Mouse (Mus musculus) adrenal gland, adult 8-10 months (tissue): Measurements from ENCODE around the gene Tvp23b. TPM values are rescaled to one million over a fixed set of nuclear protein-coding genes. Genes with fewer than 3 reads are reported as not detected.

Source experiments
- DNase-seq: peaks from one replicate; pipeline ENCODE4 v3.0.0; 2022
- total RNA-seq, 4 experiments: library from RNA; stranded (reverse); gene quantifications; 2 replicates each; pipeline ENCODE4 v1.2.4; 2022

Tvp23b gene
- total RNA-seq, 4 experiments from 2014 or later, result 55.3 to 69.3 (median 59.9) TPM

- DNase-seq, result no peak
Measured at GRCm38 (mm10) chr11:62901699-62902323, 22.6 kb downstream of the Tvp23b start.

DNA sequence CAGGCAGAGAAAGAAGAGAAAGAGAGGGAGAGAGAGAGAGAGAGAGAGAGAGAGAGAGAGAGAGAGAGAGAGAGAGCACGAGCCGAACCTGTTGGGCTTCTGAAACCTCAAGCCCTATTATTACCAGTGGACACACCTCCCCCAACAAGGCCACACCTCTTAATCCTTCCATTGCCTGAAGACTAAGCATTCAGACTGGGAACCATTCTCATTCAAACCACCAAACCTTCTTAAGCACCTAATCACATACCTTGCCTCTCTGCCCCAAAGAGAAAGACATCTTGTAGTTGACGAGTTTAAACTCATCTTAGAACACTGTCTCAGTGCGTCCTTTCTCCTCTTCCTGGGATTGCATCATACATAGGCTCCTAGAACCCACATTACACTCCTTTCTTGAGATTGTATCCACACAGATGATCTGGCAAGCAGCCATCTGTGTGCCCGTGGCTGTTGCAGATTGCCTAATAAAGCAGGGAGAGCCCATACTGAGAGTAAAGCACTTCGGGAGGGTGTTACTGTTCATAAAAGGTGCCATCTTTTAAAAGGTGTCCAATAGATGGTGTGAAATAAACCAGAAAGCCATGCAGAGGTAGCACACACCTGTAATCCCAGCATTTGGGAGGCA lies 24.7 kb downstream of the Tvp23b start:
- no peak for DNase-seq

- no peak for DNase-seq
Measured at GRCm38 (mm10) chr11:62909720-62910306, 30.6 kb downstream of the Tvp23b start.

GRCm38 (mm10) chr11:62911362-62911761 lies 32.1 kb downstream of the Tvp23b start:
- DNase-seq, result no peak

DNA sequence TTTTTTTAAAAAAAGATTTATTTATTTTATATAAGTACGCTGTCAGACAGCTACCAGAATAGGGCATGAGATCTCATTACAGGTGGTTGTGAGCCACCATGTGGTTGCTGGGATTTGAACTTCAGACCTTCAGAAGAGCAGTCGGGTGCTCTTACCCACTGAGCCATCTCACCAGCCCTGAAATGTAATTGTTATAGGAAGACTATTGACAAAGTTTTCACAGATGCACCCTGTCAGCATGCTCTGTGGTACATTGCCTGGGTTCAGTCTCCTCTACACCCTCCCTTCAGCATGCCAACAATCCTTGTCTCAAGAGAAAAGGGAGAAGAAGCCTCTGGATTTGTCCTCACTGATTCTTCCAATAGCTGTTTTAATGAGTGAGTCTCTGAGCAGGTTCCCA lies 33.9 kb downstream of the Tvp23b start:
- no peak for DNase-seq

GRCm38 (mm10) chr11:62914532-62914931 lies 35.3 kb downstream of the Tvp23b start:
- DNase-seq, result no peak

- no peak for DNase-seq
Measured at GRCm38 (mm10) chr11:62915486-62915885, 36.2 kb downstream of the Tvp23b start.

DNA sequence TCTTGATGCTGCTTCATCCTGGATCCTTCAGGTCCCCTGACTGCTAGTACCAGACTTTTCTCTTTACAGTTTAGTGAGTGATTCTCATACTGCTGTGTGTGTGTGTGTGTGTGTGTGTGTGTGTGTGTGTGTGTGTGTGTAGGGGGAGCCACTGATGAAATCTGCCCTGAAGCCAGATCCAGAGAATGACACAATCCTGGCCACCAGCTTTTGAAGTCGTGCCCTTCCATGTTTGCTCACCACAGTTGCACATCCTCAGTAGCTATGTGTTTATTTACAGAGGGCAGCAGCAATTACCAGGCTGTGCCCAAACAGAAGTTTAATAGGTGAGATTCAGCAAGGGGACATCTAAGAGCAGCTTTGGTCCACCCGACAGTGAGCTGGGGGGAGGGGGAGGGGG lies 37.5 kb downstream of the Tvp23b start:
- DNase-seq, result no peak

GRCm38 (mm10) chr11:62919946-62920742 lies 40.9 kb downstream of the Tvp23b start:
- DNase-seq, result no peak

DNA sequence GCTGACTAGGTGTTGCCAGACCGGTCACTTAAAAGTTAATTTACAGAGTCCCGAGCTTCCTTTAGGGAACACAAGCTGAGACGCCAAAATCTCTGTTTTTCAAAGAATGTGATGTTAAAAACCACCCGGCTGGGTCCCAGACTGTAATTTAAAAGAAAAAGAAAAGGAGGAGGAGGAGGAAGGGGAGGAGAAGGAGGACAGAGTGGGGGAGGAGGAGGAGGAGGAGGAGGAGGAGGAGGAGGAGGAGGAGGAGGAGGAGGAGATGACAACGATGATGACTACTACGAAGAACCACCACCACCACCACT lies 41.4 kb downstream of the Tvp23b start:
- no peak for DNase-seq

- peak; percentile 85 for DNase-seq
Measured at GRCm38 (mm10) chr11:62921052-62921977, 42.1 kb downstream of the Tvp23b start.

DNA sequence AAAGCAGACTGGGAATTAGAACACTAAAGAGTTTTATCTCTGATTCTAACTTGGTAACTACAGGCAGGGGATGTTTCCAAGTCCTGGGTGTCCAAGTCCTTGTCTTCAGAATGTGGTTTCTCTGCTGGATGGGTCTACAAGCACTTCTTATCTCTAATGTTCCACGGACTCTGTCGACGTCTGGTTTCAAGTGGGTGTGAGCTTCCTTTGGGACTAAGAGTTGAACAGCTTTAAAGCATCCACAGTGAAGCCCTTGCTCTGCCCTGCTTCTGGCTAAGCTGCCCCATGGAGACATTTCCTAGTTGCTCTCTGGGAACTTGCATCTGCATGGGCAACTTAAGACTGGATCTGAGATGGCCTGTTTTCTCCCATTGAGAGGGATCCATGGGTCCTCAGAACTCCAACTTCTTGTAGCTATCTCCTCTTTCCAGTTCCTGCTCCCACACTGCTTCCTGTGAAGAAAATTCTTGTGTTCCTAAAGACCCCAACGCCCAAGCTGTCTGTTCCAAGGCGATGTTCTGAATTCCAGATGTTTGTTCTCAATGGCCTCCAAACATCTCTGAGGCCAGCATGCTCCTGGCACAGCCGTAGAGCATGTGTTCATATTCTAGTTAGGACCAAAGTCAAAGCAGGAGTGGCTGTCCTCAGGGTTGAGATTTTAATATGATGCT lies 45.0 kb downstream of the Tvp23b start:
- DNase-seq, result no peak

DNA sequence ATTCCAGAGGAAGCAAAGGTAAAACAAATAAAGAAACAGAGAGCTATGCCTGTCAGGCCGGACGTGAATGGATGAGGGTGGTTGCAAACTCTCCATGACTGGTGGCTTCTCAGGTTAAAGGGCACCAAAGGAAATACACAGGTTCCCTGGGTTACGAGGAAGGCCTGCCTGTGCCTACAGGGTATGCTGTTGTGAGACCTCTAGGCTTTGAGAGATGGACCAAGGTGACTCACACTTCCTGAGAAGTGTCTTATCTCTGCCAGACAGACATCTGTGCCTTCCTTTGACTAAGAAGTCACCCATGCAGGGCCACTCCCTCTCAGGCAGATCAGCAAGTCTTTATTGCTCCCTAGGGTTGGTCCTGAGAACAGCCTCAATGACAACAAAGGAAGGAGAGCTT lies 50.5 kb downstream of the Tvp23b start:
- DNase-seq, result peak; percentile 53

GRCm38 (mm10) chr11:62930574-62930973 lies 51.3 kb downstream of the Tvp23b start:
- DNase-seq, result no peak

GRCm38 (mm10) chr11:62931141-62931540 lies 51.9 kb downstream of the Tvp23b start:
- no peak for DNase-seq

GRCm38 (mm10) chr11:62933099-62933498 lies 53.8 kb downstream of the Tvp23b start:
- no peak for DNase-seq

GRCm38 (mm10) chr11:62934795-62935514 lies 55.7 kb downstream of the Tvp23b start:
- DNase-seq, result no peak

- no peak for DNase-seq
Measured at GRCm38 (mm10) chr11:62937986-62938385, 58.7 kb downstream of the Tvp23b start.

DNA sequence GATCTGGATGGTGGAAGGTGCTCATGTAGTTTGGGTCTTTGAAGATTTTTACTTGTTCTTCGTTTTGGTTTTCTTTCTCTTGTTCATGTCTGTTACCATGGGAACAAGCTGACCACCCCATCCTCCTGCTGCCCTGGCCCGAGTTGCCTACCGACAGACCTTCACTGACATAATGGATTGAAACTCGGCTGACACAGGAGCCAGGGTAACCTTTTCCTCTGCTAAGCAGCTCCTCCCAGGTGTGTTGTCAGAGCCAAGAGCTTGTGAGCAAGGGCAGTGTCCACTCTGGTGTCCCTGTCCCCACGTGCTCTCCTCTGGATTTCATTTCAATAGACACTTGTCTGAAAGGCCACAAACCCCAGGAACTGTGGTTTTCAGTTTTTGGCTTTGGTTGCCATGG lies 59.7 kb downstream of the Tvp23b start:
- no peak for DNase-seq

GRCm38 (mm10) chr11:62940176-62940575 lies 60.9 kb downstream of the Tvp23b start:
- DNase-seq, result no peak

DNA sequence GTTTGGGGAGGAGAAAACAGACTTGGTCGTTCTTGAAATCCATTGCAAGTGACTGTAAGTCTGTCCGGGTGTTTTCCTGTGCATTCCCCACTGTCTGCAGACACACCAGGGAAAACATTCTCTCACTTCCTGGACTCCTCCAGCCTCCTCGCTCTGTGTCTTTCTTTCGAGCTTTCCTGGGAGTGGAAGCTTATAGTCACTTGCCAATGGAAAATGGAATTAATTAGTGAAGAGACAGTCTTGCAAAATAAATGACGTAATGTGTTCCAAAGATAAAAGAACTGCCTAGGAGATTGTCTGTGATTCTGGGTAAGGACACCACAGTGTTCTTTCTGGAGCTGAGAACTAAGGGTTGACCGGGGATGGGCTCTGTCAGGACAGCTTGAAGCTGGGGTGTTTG lies 64.3 kb downstream of the Tvp23b start:
- no peak for DNase-seq
